Mouse (Mus musculus) CH12.LX (cell line): Measurements from ENCODE around the gene Pex14. TPM values are rescaled to one million over a fixed set of nuclear protein-coding genes. Genes with fewer than 3 reads are reported as not detected.

Experiments used
- DNase-seq: peaks from one replicate; pipeline ENCODE4 v3.0.0-alpha.2; 2013; ENCODE audit errors: extremely low read depth
- H3K27ac ChIP-seq: 2 replicates; pipeline ENCODE4 v1.5.1; 2012; ENCODE audit warnings: low read depth, mild to moderate bottlenecking, control low read depth, moderate library complexity; ENCODE audit not compliant: insufficient read depth
- H3K27me3 ChIP-seq: replicated peaks from 2 replicates; pipeline ENCODE3; 2012; ENCODE audit warnings: inconsistent platforms
- H3K36me3 ChIP-seq, 2 experiments: replicated peaks in 1 of 2; 2 replicates each; pipeline versions ENCODE3 to v1.6.1; 2012; ENCODE audit warnings: inconsistent platforms in 1 of 2, low read length in 1 of 2, mild to moderate bottlenecking in 1 of 2, mixed read lengths in 1 of 2, moderate library complexity in 1 of 2; ENCODE audit not compliant: control insufficient read depth in 1 of 2, insufficient read depth in 1 of 2
- H3K4me1 ChIP-seq, 2 experiments: 2 replicates each; pipeline ENCODE4 v1.6.1; 2012; ENCODE audit warnings: inconsistent platforms in 1 of 2, moderate library complexity in 1 of 2; ENCODE audit not compliant: insufficient read depth in 2 of 2, control insufficient read depth in 1 of 2
- H3K4me2 ChIP-seq: 2 replicates; pipeline ENCODE4 v1.6.1; 2012; ENCODE audit warnings: low read depth, mild to moderate bottlenecking, control low read depth; ENCODE audit not compliant: poor library complexity, insufficient read depth, severe bottlenecking
- H3K4me3 ChIP-seq, 3 experiments: fragments of 150-350 bp in 1 of 3; sonication (generic) in 1 of 3; replicated peaks in 1 of 3; 2 replicates each; pipeline versions ENCODE3 to v1.5.1; 2011 to 2012; ENCODE audit warnings: low read depth in 2 of 3, low read length in 2 of 3, mild to moderate bottlenecking in 2 of 3, moderate library complexity in 2 of 3, control low read depth in 1 of 3, improper control_type of control experiment in 1 of 3, inconsistent platforms in 1 of 3, mixed read lengths in 1 of 3; ENCODE audit not compliant: poor library complexity in 1 of 3
- H3K79me2 ChIP-seq: replicated peaks from 2 replicates; pipeline ENCODE4 v1.6.1; 2012; ENCODE audit warnings: mild to moderate bottlenecking, moderate library complexity; ENCODE audit not compliant: control insufficient read depth, poor library complexity, insufficient read depth, severe bottlenecking; ENCODE audit errors: extremely low read depth
- H3K9ac ChIP-seq: 2 replicates; pipeline ENCODE4 v1.6.1; 2012; ENCODE audit warnings: low read depth, mild to moderate bottlenecking, control low read depth, moderate library complexity; ENCODE audit not compliant: insufficient read depth
- H3K9me3 ChIP-seq: replicated peaks from 2 replicates; pipeline ENCODE3; 2012; ENCODE audit warnings: low read length, inconsistent platforms, mixed read lengths
- CHD1 ChIP-seq: IDR thresholded peaks from 2 replicates; pipeline ENCODE4 v1.6.1; 2012; ENCODE audit warnings: low read depth, low read length, improper control_type of control experiment, inconsistent platforms
- CHD2 ChIP-seq: IDR thresholded peaks from 2 replicates; pipeline ENCODE4 v1.6.1; 2011; ENCODE audit warnings: low read length, improper control_type of control experiment
- CTCF ChIP-seq, 2 experiments: IDR thresholded peaks in 1 of 2; conservative IDR thresholded peaks in 1 of 2; 2 replicates each; pipeline ENCODE4 v1.5.1; 2011 to 2012; ENCODE audit warnings: low read depth in 2 of 2, low read length in 2 of 2, improper control_type of control experiment in 1 of 2, inconsistent platforms in 1 of 2, mild to moderate bottlenecking in 1 of 2, moderate library complexity in 1 of 2
- E2F4 ChIP-seq: IDR thresholded peaks from 2 replicates; pipeline ENCODE4 v1.6.1; 2011; ENCODE audit warnings: low read depth, low read length, improper control_type of control experiment; ENCODE audit not compliant: insufficient replicate concordance
- ELF1 ChIP-seq: IDR thresholded peaks from 2 replicates; pipeline ENCODE4 v1.6.1; 2014; ENCODE audit warnings: low read depth, mild to moderate bottlenecking, inconsistent platforms, low read length, improper control_type of control experiment
- EP300 ChIP-seq: IDR thresholded peaks from 2 replicates; pipeline ENCODE4 v1.6.1; 2011; ENCODE audit warnings: low read length, improper control_type of control experiment
- GABPA ChIP-seq: IDR thresholded peaks from 2 replicates; pipeline ENCODE4 v1.6.1; 2012; ENCODE audit warnings: low read depth, low read length, improper control_type of control experiment, inconsistent platforms; ENCODE audit not compliant: insufficient replicate concordance
- HCFC1 ChIP-seq: IDR thresholded peaks from 2 replicates; pipeline ENCODE4 v1.6.1; 2012; ENCODE audit warnings: low read depth, mild to moderate bottlenecking, inconsistent platforms, low read length, improper control_type of control experiment
- IRF4 ChIP-seq: IDR thresholded peaks from 2 replicates; pipeline ENCODE4 v1.6.1; 2014; ENCODE audit warnings: low read depth, mild to moderate bottlenecking, inconsistent platforms, low read length, improper control_type of control experiment
- JUN ChIP-seq: IDR thresholded peaks from 2 replicates; pipeline ENCODE4 v1.6.1; 2011; ENCODE audit warnings: low read depth, mild to moderate bottlenecking, low read length, improper control_type of control experiment, moderate library complexity; ENCODE audit not compliant: insufficient read depth
- MAFK ChIP-seq: IDR thresholded peaks from 2 replicates; pipeline ENCODE4 v1.6.1; 2011; ENCODE audit warnings: low read length, improper control_type of control experiment; ENCODE audit not compliant: insufficient replicate concordance
- MAX ChIP-seq: IDR thresholded peaks from 2 replicates; pipeline ENCODE4 v1.6.1; 2011; ENCODE audit warnings: low read length, improper control_type of control experiment
- MAZ ChIP-seq: IDR thresholded peaks from 2 replicates; pipeline ENCODE4 v1.6.1; 2012; ENCODE audit warnings: low read depth, mild to moderate bottlenecking, inconsistent platforms, low read length, improper control_type of control experiment, moderate library complexity
- MEF2A ChIP-seq: IDR thresholded peaks from 2 replicates; pipeline ENCODE4 v1.6.1; 2014; ENCODE audit warnings: low read depth, mild to moderate bottlenecking, inconsistent platforms, low read length, improper control_type of control experiment, borderline replicate concordance
- MYC ChIP-seq: IDR thresholded peaks from 2 replicates; pipeline ENCODE4 v1.6.1; 2011; ENCODE audit warnings: low read depth, mild to moderate bottlenecking, improper control_type of control experiment, low read length
- NELFE ChIP-seq: IDR thresholded peaks from 2 replicates; pipeline ENCODE4 v1.6.1; 2011; ENCODE audit warnings: low read depth, low read length, improper control_type of control experiment
- NRF1 ChIP-seq: IDR thresholded peaks from 2 replicates; pipeline ENCODE4 v1.6.1; 2014; ENCODE audit warnings: low read depth, mild to moderate bottlenecking, inconsistent platforms, low read length, improper control_type of control experiment, moderate library complexity
- PAX5 ChIP-seq: IDR thresholded peaks from 2 replicates; pipeline ENCODE4 v1.6.1; 2012; ENCODE audit warnings: low read length, inconsistent platforms, mixed read lengths
- POLR2A ChIP-seq: IDR thresholded peaks from 2 replicates; pipeline ENCODE4 v1.6.1; 2011; ENCODE audit warnings: low read depth, mild to moderate bottlenecking, improper control_type of control experiment, low read length
- POLR2AphosphoS2 ChIP-seq: IDR thresholded peaks from 2 replicates; pipeline ENCODE4 v1.6.1; 2011; ENCODE audit warnings: low read depth, low read length, improper control_type of control experiment
- RAD21 ChIP-seq: IDR thresholded peaks from 2 replicates; pipeline ENCODE4 v1.6.1; 2011; ENCODE audit warnings: low read depth, mild to moderate bottlenecking, low read length, improper control_type of control experiment, moderate library complexity
- SIN3A ChIP-seq: IDR thresholded peaks from 2 replicates; pipeline ENCODE4 v1.6.1; 2012; ENCODE audit warnings: low read length, improper control_type of control experiment, inconsistent platforms
- SMC3 ChIP-seq: IDR thresholded peaks from 2 replicates; pipeline ENCODE4 v1.6.1; 2011; ENCODE audit warnings: low read depth, low read length, improper control_type of control experiment
- TBP ChIP-seq: conservative IDR thresholded peaks from 2 replicates; pipeline ENCODE4 v1.6.1; 2011; ENCODE audit warnings: low read depth, low read length, improper control_type of control experiment
- UBTF ChIP-seq: IDR thresholded peaks from 2 replicates; pipeline ENCODE4 v1.6.1; 2012; ENCODE audit warnings: low read depth, mild to moderate bottlenecking, inconsistent platforms, low read length, improper control_type of control experiment, moderate library complexity
- USF1 ChIP-seq: IDR thresholded peaks from 2 replicates; pipeline ENCODE4 v1.6.1; 2014; ENCODE audit warnings: low read depth, mild to moderate bottlenecking, inconsistent platforms, low read length, improper control_type of control experiment
- USF2 ChIP-seq: conservative IDR thresholded peaks from 2 replicates; pipeline ENCODE4 v1.6.1; 2011; ENCODE audit warnings: low read depth, low read length, improper control_type of control experiment
- ZC3H11A ChIP-seq: IDR thresholded peaks from 2 replicates; pipeline ENCODE4 v1.6.1; 2012; ENCODE audit warnings: low read depth, mild to moderate bottlenecking, inconsistent platforms, low read length, improper control_type of control experiment
- ZKSCAN1 ChIP-seq: IDR thresholded peaks from 2 replicates; pipeline ENCODE4 v1.6.1; 2012; ENCODE audit warnings: low read depth, inconsistent platforms, low read length, improper control_type of control experiment, borderline replicate concordance
- ZMIZ1 ChIP-seq: IDR thresholded peaks from 2 replicates; pipeline ENCODE4 v1.6.1; 2012; ENCODE audit warnings: low read depth, mild to moderate bottlenecking, inconsistent platforms, low read length, improper control_type of control experiment
- dilution Hi-C: fragments of 300-500 bp; cut with MboI; formaldehyde crosslinking; loops from 2 replicates; pipeline ENCODE4 v1.14.3; 2020; ENCODE audit warnings: low sequenced_read_pairs; ENCODE audit not compliant: extremely low pct_unique_long_range_greater_than_20kb, extremely low pct_ligation_motif_present
- in situ Hi-C: fragments of 300-500 bp; cut with MboI; formaldehyde crosslinking; loops from 3 replicates; pipeline ENCODE4 v1.14.3; 2019; ENCODE audit warnings: low sequenced_read_pairs, low pct_ligation_motif_present, low pct_unique_long_range_greater_than_20kb, mixed read lengths
- polyA plus RNA-seq: library from polyadenylated mRNA; unstranded; fragments of >175 nt; gene quantifications from 2 replicates; pipeline ENCODE4 v1.2.1, GENCODE M21; 2012; ENCODE audit warnings: low read depth; ENCODE audit not compliant: insufficient read length
- total RNA-seq, 2 experiments: library from RNA; depleted of rRNA; stranded (reverse); fragments of 300-350 nt in 1 of 2; fragments of >200 nt in 1 of 2; gene quantifications; 2 replicates each; pipeline ENCODE4 v1.2.3; 2012 to 2014

Gene Pex14
- total and polyA plus RNA-seq, 3 experiments = 48.5 to 67.7 (median 63.6) TPM

DNA sequence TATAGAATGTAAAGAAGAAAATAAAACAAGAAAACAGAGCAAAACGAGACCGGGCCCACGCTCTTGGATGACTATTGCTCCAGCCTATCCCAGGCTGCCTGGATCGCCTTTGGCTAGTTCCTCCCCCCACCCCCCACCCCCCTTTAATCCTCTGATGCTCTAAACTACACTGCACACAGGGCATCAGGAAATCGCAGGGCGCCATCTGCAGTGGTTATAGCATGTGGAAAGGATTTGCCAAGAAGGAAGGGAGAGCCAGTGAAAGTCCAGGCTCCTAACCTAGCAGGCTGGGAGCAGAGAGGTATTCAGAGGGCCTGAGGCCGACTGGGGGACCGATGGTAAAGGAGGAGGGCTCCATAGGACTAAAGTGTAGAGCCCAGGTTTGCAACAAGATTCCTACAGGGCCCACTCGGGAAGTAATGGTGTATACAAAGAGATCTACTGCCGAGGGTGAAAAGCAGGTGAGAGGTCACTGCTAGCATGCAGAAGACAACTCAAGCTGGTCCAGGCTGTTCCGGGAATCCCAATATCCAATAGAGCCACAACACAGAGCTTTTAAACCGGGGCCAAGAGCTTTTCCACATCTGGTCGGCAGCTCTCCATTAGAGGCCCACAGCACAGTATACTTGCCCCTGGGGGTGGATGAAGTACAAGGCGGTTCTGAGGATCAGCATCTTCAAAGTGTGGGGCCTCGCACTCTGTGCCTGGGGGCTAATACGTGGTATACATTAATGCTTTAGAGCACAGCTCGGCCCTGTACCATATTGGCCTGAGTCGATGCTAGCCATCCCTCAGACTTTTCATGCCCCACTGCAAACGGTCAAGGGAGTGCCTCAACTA lies 114.8 kb downstream of the Pex14 start:
- in situ Hi-C loops (no loop called here), dilution Hi-C loops (no loop called here)
- H3K4me2 ChIP-seq = no peak overlapping the region
- no peaks in the 10 kb centered on the region for H3K9me3 ChIP-seq
- peaks cover 0 to 5% of the 10 kb centered on the region in 2 experiments; a peak in 2 of 4 replicates for H3K4me1 ChIP-seq
- DNase-seq = no peak
- TF ChIP-seq CHD1 = no peak
- TF ChIP-seq POLR2AphosphoS2 = no peak
- TF ChIP-seq CTCF (conservative IDR thresholded peaks at IDR 0.05 in 1 of 2, IDR thresholded peaks at IDR 0.05 in 1 of 2; ENCODE audit: low read depth in 2 of 2, low read length in 2 of 2) = no peak
- no peak for TF ChIP-seq CHD2
- no peak for TF ChIP-seq ZMIZ1
- no peak for TF ChIP-seq ELF1
- TF ChIP-seq TBP = no peak
- no peak for TF ChIP-seq USF1
- TF ChIP-seq ZC3H11A = no peak
- TF ChIP-seq MYC = no peak
- TF ChIP-seq NRF1 = no peak
- no peak for TF ChIP-seq SIN3A
- no peak for TF ChIP-seq EP300
- TF ChIP-seq ZKSCAN1 = no peak
- TF ChIP-seq USF2 = no peak
- no peak for TF ChIP-seq GABPA
- H3K4me3 ChIP-seq = no peak overlapping the region
- no peaks in the 10 kb centered on the region for H3K27me3 ChIP-seq
- H3K36me3 ChIP-seq = peaks cover 19 to 82% of the 10 kb centered on the region in 2 experiments
- H3K27ac ChIP-seq = no peak overlapping the region
- H3K9ac ChIP-seq = no peak overlapping the region
- H3K79me2 ChIP-seq = 0 out of 2 replicates have a peak, but pooled peaks cover 2% of the 10 kb centered on the region

DNA sequence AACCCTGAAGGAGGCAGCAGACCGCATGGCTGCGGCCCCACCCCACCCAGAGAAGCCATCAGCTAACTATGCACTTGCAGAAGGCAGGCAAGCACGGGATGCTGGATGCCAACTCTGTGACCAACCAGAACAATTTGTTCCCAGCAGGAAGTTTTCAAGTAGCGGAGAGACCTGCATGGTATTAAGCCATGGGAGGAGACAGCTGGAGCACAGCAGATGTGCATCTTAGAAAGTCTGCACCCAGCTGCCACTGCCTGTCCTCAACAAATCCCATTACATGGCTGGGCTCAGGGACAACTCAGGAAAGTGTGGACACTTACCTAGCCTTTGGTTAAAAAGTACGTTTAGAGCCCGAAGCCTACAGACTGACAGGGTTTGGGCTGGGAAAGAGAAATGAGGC lies 117.4 kb downstream of the Pex14 start:
- Histone ChIP-seq H3K4me1 (peaks cover 0 to 7% of the 10 kb centered on the region in 2 experiments; a peak in 1 of 4 replicates), H3K27me3 (no peaks in the 10 kb centered on the region), H3K4me3 (no peak overlapping the region), H3K36me3 (peaks cover 19 to 82% of the 10 kb centered on the region in 2 experiments), H3K9ac (no peak overlapping the region)
- dilution Hi-C loops = no loop called here
- TF ChIP-seq CHD2 (no peak), EP300 (no peak), UBTF (no peak), JUN (no peak), MAZ (no peak), CHD1 (no peak), PAX5 (no peak), MEF2A (no peak), MAFK (no peak), HCFC1 (no peak), E2F4 (no peak), RAD21 (no peak), ZMIZ1 (no peak), NELFE (no peak), POLR2A (no peak), IRF4 (no peak), SIN3A (no peak), MAX (no peak), SMC3 (no peak)
- TF ChIP-seq, all 38 proteins: peak for 0
- no peaks in the 10 kb centered on the region for H3K9me3 ChIP-seq
- in situ Hi-C loops = no loop called here
- H3K27ac ChIP-seq = no peak overlapping the region
- no peak overlapping the region for H3K4me2 ChIP-seq
- no peaks in the 10 kb centered on the region for H3K79me2 ChIP-seq
- no peak for DNase-seq
